Mouse (Mus musculus): ENCODE results near the gene Cyp1a1.

DNA sequence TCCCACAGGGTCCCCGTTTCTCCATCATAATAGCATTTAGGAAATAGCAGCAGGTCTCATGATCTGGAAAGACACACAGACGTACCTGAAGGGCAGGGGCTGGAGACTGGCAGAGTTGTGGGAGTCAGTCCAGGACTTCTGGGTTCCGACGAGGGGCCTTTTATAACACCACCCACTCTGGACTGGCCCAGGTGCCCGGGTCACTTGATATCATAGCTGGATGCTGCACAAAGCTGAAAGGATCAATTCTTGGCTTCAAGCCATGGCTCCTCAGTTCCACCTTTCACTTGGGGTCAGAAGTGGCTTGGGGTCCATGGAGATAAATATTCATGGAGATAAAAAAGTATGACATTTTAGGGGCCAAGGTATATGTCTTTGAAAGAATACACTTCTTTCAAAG, 4.2 kb upstream of the Cyp1a1 start, which contains the start of gene Cyp1a2:
- TF ChIP-seq EP300 (IDR thresholded peaks at IDR 0.05; ENCODE audit: low read depth) (no peak), CTCF (IDR thresholded peaks at IDR 0.05; ENCODE audit: low read depth) (no peak)

All from heart, postnatal 0 days (tissue).